Mouse (Mus musculus) c-Kit-positive CD71-positive TER-119-positive erythroid progenitor cells, embryonic 14.5 days (primary cell): Measurements from ENCODE around the gene Pgc.

Source experiments
- DNase-seq: peaks from one replicate; pipeline ENCODE4 v3.0.0-alpha.2; 2013; ENCODE audit warnings: low spot score

Pgc gene

DNA sequence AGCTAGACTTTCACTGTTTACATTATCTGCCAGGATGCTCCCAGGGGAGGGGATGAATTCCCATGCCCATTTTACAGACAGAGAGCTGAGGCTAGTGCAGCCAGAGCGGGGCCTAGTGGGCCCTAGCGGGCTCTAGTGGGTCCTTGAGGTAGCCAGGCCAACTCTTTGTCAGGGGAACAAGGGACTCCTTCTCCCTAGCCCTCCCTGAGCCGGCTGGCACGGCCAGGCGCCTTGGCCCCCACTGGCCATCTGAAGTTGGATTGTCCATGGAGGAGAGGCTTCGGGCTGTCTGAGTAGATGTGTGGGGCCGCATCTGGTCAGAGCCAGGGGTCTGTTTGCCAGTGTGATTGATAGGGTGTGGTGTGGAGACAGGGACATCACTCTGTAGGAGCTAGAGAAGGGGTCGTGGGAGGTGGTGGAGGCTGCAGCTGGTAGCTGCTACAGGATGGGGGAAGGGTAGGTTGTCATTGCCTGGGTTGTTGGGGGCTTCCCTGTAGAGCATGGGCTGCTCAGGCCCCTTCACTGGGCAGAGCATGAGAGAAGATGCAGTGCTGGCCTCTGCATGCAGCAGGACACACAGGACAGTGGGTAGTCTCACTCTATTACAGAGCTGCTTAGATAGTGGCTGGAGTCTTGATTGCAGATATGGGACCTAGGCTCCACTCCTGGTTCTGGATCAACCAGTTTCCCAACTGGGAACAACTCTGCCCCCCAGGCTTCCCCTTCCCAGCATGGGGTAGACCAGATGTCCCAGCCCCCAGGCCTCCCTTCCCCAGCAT, 57.0 kb downstream of the Pgc start:
- DNase-seq: no peak
